Mouse (Mus musculus) forebrain, embryonic 11.5 days (tissue): ENCODE measurements around the gene Timm13. TPM values are rescaled to one million over a fixed set of nuclear protein-coding genes. Genes with fewer than 3 reads are reported as not detected.

Source experiments
- ATAC-seq: fragments of 200-750 bp; cut with Nextera tagmentation; replicated peaks from 2 replicates; pipeline ENCODE4 v1.8.0; 2017; ENCODE audit warnings: moderate TSS enrichment; ENCODE audit not compliant: low FRiP score
- DNase-seq: peaks from one replicate; pipeline ENCODE4 v3.0.0-alpha.2; 2017; ENCODE audit warnings: low spot score
- H3K27ac ChIP-seq: fragments of 300-500 bp; sonication (generic); 2 replicates; pipeline ENCODE4 v1.5.1; 2014; ENCODE audit warnings: low read depth, low read length
- H3K27me3 ChIP-seq: fragments of 300-500 bp; sonication (generic); 2 replicates; pipeline ENCODE4 v1.6.1; 2014; ENCODE audit warnings: mild to moderate bottlenecking, low read length, mixed read lengths; ENCODE audit not compliant: control insufficient read depth, insufficient read depth
- H3K36me3 ChIP-seq: fragments of 300-500 bp; sonication (generic); 2 replicates; pipeline ENCODE4 v1.6.1; 2014; ENCODE audit warnings: mild to moderate bottlenecking, low read length, moderate library complexity, mixed read lengths; ENCODE audit not compliant: control insufficient read depth, insufficient read depth
- H3K4me1 ChIP-seq: fragments of 300-500 bp; sonication (generic); replicated peaks from 2 replicates; pipeline ENCODE4 v1.6.1; 2014; ENCODE audit warnings: low read length, mixed read lengths; ENCODE audit not compliant: control insufficient read depth, insufficient read depth
- H3K4me2 ChIP-seq: fragments of 300-500 bp; sonication (generic); 2 replicates; pipeline ENCODE4 v1.6.1; 2014; ENCODE audit warnings: low read depth, mild to moderate bottlenecking, low read length, moderate library complexity, mixed read lengths; ENCODE audit not compliant: severe bottlenecking
- H3K4me3 ChIP-seq: fragments of 300-500 bp; sonication (generic); 2 replicates; pipeline ENCODE4 v1.5.1; 2014; ENCODE audit warnings: low read depth, low read length
- H3K9ac ChIP-seq: fragments of 300-500 bp; sonication (generic); 2 replicates; pipeline ENCODE4 v1.6.1; 2014; ENCODE audit warnings: low read length
- H3K9me3 ChIP-seq: fragments of 300-500 bp; sonication (generic); 2 replicates; pipeline ENCODE4 v1.6.1; 2016; ENCODE audit warnings: low read length, mixed read lengths; ENCODE audit not compliant: control insufficient read depth
- WGBS: fragments of 180-500 bp; shearing (Covaris S2); extraction: QIAGEN DNeasy Blood & Tissue Kit; methylation state at CpG from one replicate; pipeline ENCODE4 v1.1.7; 2014; 5-methylcytosine and 5-hydroxymethylcytosine counted together
- polyA plus RNA-seq: library from polyadenylated mRNA; unstranded; fragments of >200 nt; fragmentation: Nextera tagmentation; extraction: Ambion mirVana; gene quantifications from 2 replicates; pipeline ENCODE4 v1.2.1, GENCODE M21; 2014

The Timm13 gene
- polyA plus RNA-seq, 1 experiment from 2014 or later = 317 TPM

DNA sequence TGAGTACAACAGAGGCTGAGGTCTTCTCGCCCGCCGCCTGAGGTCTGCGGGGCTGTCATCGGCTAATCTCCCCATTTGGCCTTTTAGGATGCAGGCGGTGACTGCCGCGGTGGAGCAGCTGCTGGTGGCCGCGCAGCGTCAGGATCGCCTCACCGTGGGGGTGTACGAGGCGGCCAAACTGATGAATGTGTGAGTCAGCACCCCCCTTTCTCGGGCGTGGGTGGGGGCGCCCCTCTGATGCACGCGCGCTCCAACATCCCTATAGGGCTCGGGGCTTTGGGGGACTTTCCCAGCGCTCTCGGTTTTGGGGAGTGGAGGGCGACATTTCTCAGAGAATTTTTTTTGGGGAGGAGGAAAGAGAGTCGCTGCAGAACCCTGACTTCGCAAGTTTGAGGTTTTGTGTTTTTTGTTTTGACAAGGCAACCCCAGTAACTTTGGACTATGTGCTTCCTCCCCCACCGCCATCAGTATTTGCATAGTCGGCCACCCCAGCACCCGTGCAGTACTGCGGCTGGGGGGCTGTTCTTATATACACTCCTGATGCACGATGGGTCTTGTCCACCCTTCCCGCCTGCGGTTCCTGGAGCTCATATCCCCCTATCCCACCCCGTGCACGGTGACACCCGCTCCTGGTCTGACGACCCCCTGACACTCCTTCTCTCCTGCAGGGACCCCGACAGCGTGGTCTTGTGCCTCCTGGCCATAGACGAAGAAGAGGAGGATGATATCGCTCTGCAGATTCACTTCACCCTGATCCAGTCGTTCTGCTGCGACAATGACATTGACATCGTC, 29.8 kb upstream of the Timm13 start:
- peaks cover 49% of the 10 kb centered on the region for H3K27me3 ChIP-seq
- peak overlapping the region; percentile 50 for H3K9ac ChIP-seq
- no peaks in the 10 kb centered on the region for H3K36me3 ChIP-seq
- WGBS = under 1% methylated on average over 44 of the region's 45 CpGs
- peaks cover 46% of the 10 kb centered on the region for H3K4me1 ChIP-seq
- ATAC-seq (no peak), DNase-seq (peak; percentile 70)
- peak overlapping the region; percentile 37 for H3K4me3 ChIP-seq
- peak overlapping the region; percentile 84 for H3K4me2 ChIP-seq
- H3K27ac ChIP-seq = no peak overlapping the region
- H3K9me3 ChIP-seq = no peaks in the 10 kb centered on the region

DNA sequence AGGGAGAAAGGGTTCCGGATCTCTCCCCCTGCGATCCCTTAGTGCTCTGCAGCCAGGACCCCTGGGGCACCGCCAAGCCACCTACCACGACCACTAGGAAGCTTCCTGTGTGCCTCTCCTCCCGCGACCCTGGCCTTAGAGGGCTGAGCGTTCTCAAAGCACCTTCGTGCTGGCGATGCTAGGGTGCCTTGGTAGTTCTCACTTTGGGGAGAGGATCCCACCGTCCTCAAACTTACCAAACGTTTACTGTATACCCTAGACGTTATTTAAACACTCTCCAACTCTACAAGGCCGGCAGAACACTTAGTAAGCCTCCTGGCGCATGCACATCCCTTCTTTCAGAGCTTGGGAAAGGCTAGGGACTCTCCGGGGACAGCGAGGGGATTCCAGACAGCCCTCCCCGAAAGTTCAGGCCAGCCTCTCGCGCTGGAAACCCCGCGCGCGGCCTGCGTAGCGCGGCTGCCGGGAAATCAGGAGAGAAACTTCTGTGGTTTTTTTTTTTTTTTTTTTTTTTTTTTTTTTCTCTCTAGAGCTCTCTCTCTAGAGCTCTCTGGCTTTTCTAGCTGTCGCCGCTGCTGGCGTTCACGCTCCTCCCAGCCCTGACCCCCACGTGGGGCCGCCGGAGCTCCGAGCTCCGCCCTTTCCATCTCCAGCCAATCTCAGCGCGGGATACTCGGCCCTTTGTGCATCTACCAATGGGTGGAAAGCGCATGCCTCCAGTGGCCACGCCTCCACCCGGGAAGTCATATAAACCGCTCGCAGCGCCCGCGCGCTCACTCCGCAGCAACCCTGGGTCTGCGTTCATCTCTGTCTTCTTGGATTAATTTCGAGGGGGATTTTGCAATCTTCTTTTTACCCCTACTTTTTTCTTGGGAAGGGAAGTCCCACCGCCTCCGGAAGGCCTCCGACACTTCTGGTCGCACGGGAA, 28.8 kb upstream of the Timm13 start, which contains the start of gene Gadd45b:
TSS of gene Gadd45b (plus strand) at position 775 of the 928 bp plus-strand sequence.
- Histone ChIP-seq H3K4me3 (peak within 1 kb of the TSS; percentile 37), H3K4me2 (peak within 1 kb of the TSS; percentile 84), H3K9me3 (no peaks in the 10 kb centered on the region), H3K27ac (peak within 1 kb of the TSS; percentile 34; the same call in 1 of the 2 replicates), H3K9ac (peak within 1 kb of the TSS; percentile 53), H3K4me1 (peaks cover 46% of the 10 kb centered on the region), H3K27me3 (peaks cover 43% of the 10 kb centered on the region), H3K36me3 (no peaks in the 10 kb centered on the region)
- ATAC-seq (peak; percentile 92), DNase-seq (peak; percentile 99)
- under 1% methylated on average over 56 of the region's 56 CpGs for WGBS

DNA sequence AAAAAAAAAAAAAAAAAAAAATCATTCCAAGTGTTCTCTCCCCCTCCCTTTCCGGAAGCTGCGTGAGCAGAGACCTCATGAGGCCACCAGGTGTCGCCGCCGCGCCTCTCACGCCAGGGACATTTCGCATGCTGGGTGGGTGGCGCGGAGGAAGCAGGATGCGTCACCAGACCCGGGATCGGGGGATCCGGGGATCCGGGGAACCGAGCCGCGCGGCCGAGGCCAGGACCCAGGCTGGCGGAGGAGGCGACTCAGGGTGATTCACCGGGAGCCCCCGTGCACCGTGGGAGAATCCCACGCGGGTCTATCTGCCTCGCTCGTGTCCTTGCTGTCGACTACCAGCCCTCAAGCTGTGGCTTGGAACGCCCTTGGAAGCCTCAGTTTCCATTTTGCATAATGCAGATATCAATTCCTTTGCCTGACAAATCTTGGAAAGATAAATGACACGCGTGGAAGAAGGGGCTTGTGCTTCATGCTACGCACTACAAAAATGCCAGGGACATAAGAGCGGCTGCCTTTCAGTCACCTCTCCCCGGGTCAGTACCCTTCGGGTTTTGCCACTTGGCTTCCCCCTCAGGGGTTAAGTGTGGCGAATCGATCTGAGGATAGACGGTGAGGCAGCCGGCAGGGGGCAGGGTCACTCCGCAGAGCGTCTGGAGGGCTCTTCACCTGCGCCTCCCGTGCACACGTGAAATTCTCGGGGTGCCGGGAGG, 28.0 kb upstream of the Timm13 start:
- peak overlapping the region; percentile 53 for H3K9ac ChIP-seq
- H3K27me3 ChIP-seq = peaks cover 35% of the 10 kb centered on the region
- WGBS = under 1% methylated on average over 48 of the region's 48 CpGs
- peaks cover 42% of the 10 kb centered on the region for H3K4me1 ChIP-seq
- H3K4me3 ChIP-seq = peak overlapping the region; percentile 37
- H3K4me2 ChIP-seq = peak overlapping the region; percentile 84
- peak; percentile 21; the same call in 1 of the 2 replicates for ATAC-seq
- H3K9me3 ChIP-seq = no peaks in the 10 kb centered on the region
- peak; percentile 95 for DNase-seq
- no peak overlapping the region for H3K27ac ChIP-seq
- H3K36me3 ChIP-seq = no peaks in the 10 kb centered on the region

DNA sequence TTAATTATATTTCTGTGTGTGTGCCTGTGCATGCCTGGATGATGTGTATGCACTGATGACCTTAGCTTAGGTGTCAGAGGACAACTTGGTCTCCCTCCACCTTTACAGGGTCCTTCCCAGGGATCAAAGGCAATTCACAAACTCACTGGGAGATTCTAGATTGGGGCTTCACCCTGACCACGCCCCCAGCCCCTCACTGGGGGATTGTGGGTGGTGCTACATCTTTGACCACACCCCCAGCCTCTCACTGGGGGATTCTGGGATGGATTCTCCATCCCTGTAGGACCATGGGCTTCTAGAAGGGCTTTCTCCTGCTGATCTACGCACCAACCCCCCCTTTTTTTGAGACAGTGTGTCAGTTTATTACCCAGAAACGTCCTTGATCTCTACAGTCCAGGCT, 24.7 kb upstream of the Timm13 start:
- no peak for DNase-seq
- Histone ChIP-seq H3K4me1 (peaks cover 14% of the 10 kb centered on the region; the same call in 1 of the 2 replicates), H3K36me3 (no peaks in the 10 kb centered on the region), H3K4me2 (no peak overlapping the region), H3K9ac (no peak overlapping the region), H3K4me3 (no peak overlapping the region), H3K9me3 (no peaks in the 10 kb centered on the region), H3K27ac (no peak overlapping the region), H3K27me3 (peaks cover 5% of the 10 kb centered on the region)
- WGBS = 43% methylated on average over 3 of the region's 3 CpGs
- ATAC-seq = no peak

DNA sequence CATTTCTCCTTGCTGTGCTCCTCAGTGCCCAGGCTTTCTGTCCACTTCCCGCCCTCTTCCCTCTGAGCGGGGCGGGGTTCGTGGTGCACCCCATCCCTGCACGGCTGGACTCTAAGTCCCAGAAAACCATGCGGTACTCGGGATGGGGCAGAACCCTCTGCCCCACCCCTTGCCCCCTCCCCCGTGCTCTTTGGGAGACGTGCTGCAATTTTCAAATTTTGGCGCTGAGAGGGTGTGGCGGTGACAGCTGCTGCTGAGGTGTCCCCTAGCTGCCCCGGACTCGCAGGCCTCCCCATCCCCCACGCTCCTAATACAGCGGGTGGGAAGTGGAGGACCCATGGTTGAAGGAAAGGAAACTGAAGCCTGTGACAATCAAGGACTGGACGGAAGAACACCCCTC, 21.2 kb upstream of the Timm13 start:
- ATAC-seq (no peak), DNase-seq (no peak)
- 6% methylated on average over 16 of the region's 16 CpGs for WGBS
- peak overlapping the region; percentile 49 for H3K9ac ChIP-seq
- H3K4me2 ChIP-seq = peak overlapping the region; percentile 44
- no peaks in the 10 kb centered on the region for H3K36me3 ChIP-seq
- H3K4me1 ChIP-seq = peaks cover 9% of the 10 kb centered on the region
- H3K27ac ChIP-seq = no peak overlapping the region
- H3K27me3 ChIP-seq = no peaks in the 10 kb centered on the region
- H3K4me3 ChIP-seq = peak overlapping the region; percentile 12
- H3K9me3 ChIP-seq = no peaks in the 10 kb centered on the region

DNA sequence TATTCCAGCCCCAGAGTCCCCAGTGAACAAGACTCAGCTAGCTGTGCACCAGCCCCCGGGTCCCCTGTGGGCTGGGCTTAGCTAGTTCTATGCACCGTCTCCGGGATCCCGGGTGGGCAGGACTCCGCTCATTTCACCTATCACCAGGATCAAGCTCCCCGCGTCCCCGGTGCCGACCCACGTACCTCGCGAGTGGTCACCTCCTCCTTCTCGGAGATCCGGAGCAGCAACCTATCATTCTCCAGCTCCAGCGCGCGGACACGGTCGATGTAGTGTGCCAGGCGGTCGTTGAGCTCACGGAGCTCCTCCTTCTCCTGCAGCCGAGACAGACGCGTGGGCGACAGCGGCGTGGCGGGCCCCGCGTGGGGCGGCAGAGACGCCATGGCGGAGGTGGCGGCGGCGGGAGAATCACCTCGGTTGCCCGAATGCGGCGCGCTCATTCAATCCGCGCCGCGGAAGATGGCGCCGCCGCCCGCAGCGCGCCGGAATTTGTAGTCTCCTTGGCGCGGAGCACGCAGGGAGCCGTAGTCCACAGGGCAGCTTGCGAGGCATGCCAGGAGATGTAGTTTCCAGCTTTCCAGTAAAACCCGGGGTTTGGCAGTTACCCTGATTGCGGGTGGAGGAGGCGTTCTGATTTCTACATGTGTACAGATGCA, 17.1 kb upstream of the Timm13 start, which contains the start of gene Lmnb2:
TSS of gene Lmnb2 (minus strand) at position 467 of the 656 bp plus-strand sequence.
- H3K27ac ChIP-seq = peak within 1 kb of the TSS; percentile 57; the same call in 1 of the 2 replicates
- peak; percentile 85 for DNase-seq
- peak; percentile 77 for ATAC-seq
- under 1% methylated on average over 52 of the region's 61 CpGs for WGBS
- peak within 1 kb of the TSS; percentile 99 for H3K4me2 ChIP-seq
- H3K9ac ChIP-seq = peak within 1 kb of the TSS; percentile 94
- H3K9me3 ChIP-seq = no peaks in the 10 kb centered on the region
- no peaks in the 10 kb centered on the region for H3K27me3 ChIP-seq
- H3K4me1 ChIP-seq = peaks cover 9% of the 10 kb centered on the region
- peak within 1 kb of the TSS; percentile 79 for H3K4me3 ChIP-seq
- H3K36me3 ChIP-seq = no peaks in the 10 kb centered on the region

DNA sequence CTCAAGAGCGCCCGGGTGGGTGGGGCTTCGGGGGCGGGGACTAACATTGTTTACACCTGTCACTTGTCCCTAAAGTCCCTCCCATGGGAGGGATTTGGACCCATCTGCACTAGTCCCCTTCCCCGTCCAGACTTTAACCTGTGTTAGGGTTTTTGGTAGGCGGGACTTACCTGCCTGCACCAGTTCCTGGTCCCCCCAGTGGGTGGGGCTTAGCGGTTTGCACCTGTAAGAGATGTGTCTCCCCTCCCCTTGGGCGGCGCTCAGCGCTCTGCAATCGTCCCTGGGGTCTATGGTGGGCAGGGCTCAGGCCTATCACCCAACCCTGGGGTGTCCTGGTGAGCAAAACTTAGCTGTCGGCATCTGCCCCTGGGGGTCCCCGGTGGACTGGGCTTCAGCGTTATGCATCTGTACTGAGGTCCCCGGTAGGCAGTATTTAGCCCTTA, 16.6 kb upstream of the Timm13 start:
- WGBS = 2% methylated on average over 15 of the region's 15 CpGs
- peaks cover 9% of the 10 kb centered on the region for H3K4me1 ChIP-seq
- H3K9me3 ChIP-seq = no peaks in the 10 kb centered on the region
- peak overlapping the region; percentile 94 for H3K9ac ChIP-seq
- H3K27ac ChIP-seq = peak overlapping the region; percentile 57; the same call in 1 of the 2 replicates
- peak; percentile 51 for ATAC-seq
- H3K4me3 ChIP-seq = peak overlapping the region; percentile 79
- no peaks in the 10 kb centered on the region for H3K27me3 ChIP-seq
- peak overlapping the region; percentile 99 for H3K4me2 ChIP-seq
- peak; percentile 63 for DNase-seq
- H3K36me3 ChIP-seq = no peaks in the 10 kb centered on the region
